Mouse (Mus musculus) CH12.LX (cell line): ENCODE data around the gene Acsl5.
A peak's percentile ranks its signal among the peaks of the same experiment; 100 is the strongest.

Experiments
- BHLHE40 ChIP-seq: IDR thresholded peaks from 2 replicates; pipeline ENCODE4 v1.6.1; 2011; ENCODE audit warnings: mild to moderate bottlenecking, low read depth, low read length, improper control_type of control experiment
- CTCF ChIP-seq, 2 experiments: IDR thresholded peaks in 1 of 2; conservative IDR thresholded peaks in 1 of 2; 2 replicates each; pipeline ENCODE4 v1.5.1; 2011 to 2012; ENCODE audit warnings: low read depth in 2 of 2, low read length in 2 of 2, improper control_type of control experiment in 1 of 2, inconsistent platforms in 1 of 2, mild to moderate bottlenecking in 1 of 2, moderate library complexity in 1 of 2
- EP300 ChIP-seq: IDR thresholded peaks from 2 replicates; pipeline ENCODE4 v1.6.1; 2011; ENCODE audit warnings: low read length, improper control_type of control experiment
- ETS1 ChIP-seq: conservative IDR thresholded peaks from 2 replicates; pipeline ENCODE4 v1.6.1; 2012; ENCODE audit warnings: low read depth, mild to moderate bottlenecking, inconsistent platforms, low read length, improper control_type of control experiment, moderate library complexity
- HCFC1 ChIP-seq: IDR thresholded peaks from 2 replicates; pipeline ENCODE4 v1.6.1; 2012; ENCODE audit warnings: low read depth, mild to moderate bottlenecking, inconsistent platforms, low read length, improper control_type of control experiment
- MAX ChIP-seq: IDR thresholded peaks from 2 replicates; pipeline ENCODE4 v1.6.1; 2011; ENCODE audit warnings: low read length, improper control_type of control experiment
- POLR2A ChIP-seq: IDR thresholded peaks from 2 replicates; pipeline ENCODE4 v1.6.1; 2011; ENCODE audit warnings: low read depth, mild to moderate bottlenecking, improper control_type of control experiment, low read length
- POLR2AphosphoS2 ChIP-seq: IDR thresholded peaks from 2 replicates; pipeline ENCODE4 v1.6.1; 2011; ENCODE audit warnings: low read depth, low read length, improper control_type of control experiment

- TF ChIP-seq CTCF (conservative IDR thresholded peaks at IDR 0.05 in 1 of 2, IDR thresholded peaks at IDR 0.05 in 1 of 2; ENCODE audit: low read depth in 2 of 2, low read length in 2 of 2) = no peak
- TF ChIP-seq MAX = no peak
- TF ChIP-seq POLR2A = no peak
- peak; percentile 87 for TF ChIP-seq EP300
- no peak; the same call in 1 of the 2 replicates for TF ChIP-seq BHLHE40
- TF ChIP-seq HCFC1 = no peak
- no peak for TF ChIP-seq POLR2AphosphoS2
- 0 out of 2 replicates have a peak, but pooled peaks have one; percentile 60 for TF ChIP-seq ETS1
Observed at GRCm38 (mm10) chr19:55293175-55293574, 41.4 kb downstream of the Acsl5 start.
